Mouse (Mus musculus) cerebellum, adult 2 months (tissue): ENCODE data around the gene Zfp821. TPM values are rescaled to one million over a fixed set of nuclear protein-coding genes. Genes with fewer than 3 reads are reported as not detected.

ENCODE experiments used
- DNase-seq, 2 experiments: peaks; one replicate each; pipeline ENCODE4 v3.0.0; 2021
- H3K27ac ChIP-seq: fragments of 200-500 bp; 2 replicates; pipeline ENCODE4 v1.5.1; 2012; ENCODE audit warnings: low read length, control low read depth, inconsistent platforms; ENCODE audit not compliant: insufficient read depth
- H3K27me3 ChIP-seq: fragments of 200-500 bp; 2 replicates; pipeline ENCODE4 v1.6.1; 2012; ENCODE audit warnings: inconsistent platforms, mild to moderate bottlenecking, low read length, moderate library complexity; ENCODE audit not compliant: control insufficient read depth, insufficient read depth
- H3K4me1 ChIP-seq: fragments of 200-500 bp; 2 replicates; pipeline ENCODE4 v1.6.1; 2011; ENCODE audit warnings: low read length; ENCODE audit not compliant: control insufficient read depth, insufficient read depth
- H3K4me3 ChIP-seq: fragments of 200-500 bp; replicated peaks from 2 replicates; pipeline ENCODE3; 2011; ENCODE audit warnings: mild to moderate bottlenecking, low read depth, low read length, control low read depth; ENCODE audit not compliant: insufficient read depth
- CTCF ChIP-seq: fragments of 200-500 bp; IDR thresholded peaks from 2 replicates; pipeline ENCODE4 v1.5.1; 2011; ENCODE audit warnings: low read depth, mild to moderate bottlenecking, control low read depth, low read length, moderate library complexity, borderline replicate concordance; ENCODE audit not compliant: insufficient read depth
- POLR2A ChIP-seq: fragments of 200-500 bp; IDR thresholded peaks from 2 replicates; pipeline ENCODE4 v1.6.1; 2011; ENCODE audit warnings: low read length, control low read depth, borderline replicate concordance; ENCODE audit not compliant: insufficient read depth
- WGBS: fragments of 180-500 bp; shearing (Covaris S2); methylation state at CpG from one replicate; pipeline ENCODE4 v1.1.7; 2018; 5-methylcytosine and 5-hydroxymethylcytosine counted together
- polyA plus RNA-seq: library from polyadenylated mRNA; depleted of rRNA; stranded (reverse); fragments of >200 nt; gene quantifications from 2 replicates; pipeline ENCODE4 v1.2.3, GENCODE M21; 2012

Zfp821 gene
- polyA plus RNA-seq, 1 experiment, result 32.0 TPM

- Histone ChIP-seq H3K27me3 (no peaks in the 10 kb centered on the region), H3K27ac (no peak overlapping the region), H3K4me1 (0 out of 2 replicates have a peak, but pooled peaks cover 3% of the 10 kb centered on the region), H3K4me3 (no peak overlapping the region)
- WGBS, result 81% methylated on average over 3 of the region's 3 CpGs
- DNase-seq, result no peak
- TF ChIP-seq CTCF, result no peak
- TF ChIP-seq POLR2A, result no peak
Observed at GRCm38 (mm10) chr8:109681535-109681934, 23.8 kb upstream of the Zfp821 start.

GRCm38 (mm10) chr8:109682120-109682519 lies 23.2 kb upstream of the Zfp821 start:
- no peaks in the 10 kb centered on the region for H3K27me3 ChIP-seq

GRCm38 (mm10) chr8:109687248-109687647 lies 18.1 kb upstream of the Zfp821 start:
- no peak for TF ChIP-seq CTCF
- no peak for TF ChIP-seq POLR2A
- no peaks in the 10 kb centered on the region for H3K27me3 ChIP-seq
- peaks cover 10% of the 10 kb centered on the region; the same call in 1 of the 2 replicates for H3K4me1 ChIP-seq
- no peak overlapping the region for H3K4me3 ChIP-seq
- DNase-seq, result no peak
- 72% methylated on average over 5 of the region's 5 CpGs for WGBS
- H3K27ac ChIP-seq, result no peak overlapping the region

More at GRCm38 (mm10) chr8:109682120-109682519, 23.2 kb upstream of the Zfp821 start:
- no peak overlapping the region for H3K4me3 ChIP-seq
- no peak for DNase-seq
- TF ChIP-seq POLR2A (no peak), CTCF (no peak)
- 92% methylated on average over 5 of the region's 5 CpGs for WGBS
- H3K4me1 ChIP-seq, result 0 out of 2 replicates have a peak, but pooled peaks cover 3% of the 10 kb centered on the region
- no peak overlapping the region for H3K27ac ChIP-seq

DNA sequence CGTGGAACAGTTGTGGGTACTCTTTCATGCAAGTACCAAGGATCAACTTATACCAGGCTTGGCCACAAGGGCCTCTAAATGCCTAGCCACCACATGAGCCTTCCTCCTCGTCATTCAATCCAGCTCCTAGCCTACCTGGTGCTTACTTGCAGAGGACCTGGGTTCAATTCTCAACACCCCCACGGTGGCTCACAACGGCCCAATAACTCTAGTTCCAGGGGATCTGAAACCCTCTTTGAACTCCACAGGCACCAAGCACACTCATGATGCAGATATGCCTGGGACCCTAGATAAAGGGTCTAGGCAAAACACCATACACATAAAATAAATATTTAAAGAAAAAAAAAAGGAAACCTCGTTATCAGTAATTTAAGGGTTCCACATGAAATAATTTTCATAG lies 13.6 kb upstream of the Zfp821 start:
- DNase-seq, result peak in 1 of 2 experiments; percentile 34
- Histone ChIP-seq H3K4me1 (peaks cover 6% of the 10 kb centered on the region; the same call in 1 of the 2 replicates), H3K27ac (no peak overlapping the region), H3K4me3 (peak overlapping the region; percentile 26), H3K27me3 (no peaks in the 10 kb centered on the region)
- TF ChIP-seq POLR2A (no peak), CTCF (peak; percentile 2; the same call in 1 of the 2 replicates)
- WGBS, result 31% methylated on average over 5 of the region's 5 CpGs

- H3K27ac ChIP-seq, result peak overlapping the region; percentile 72
- H3K27me3 ChIP-seq, result no peaks in the 10 kb centered on the region
- DNase-seq, result no peak
- TF ChIP-seq POLR2A (no peak), CTCF (no peak)
- under 1% methylated on average over 38 of the region's 38 CpGs for WGBS
- H3K4me3 ChIP-seq, result peak overlapping the region; percentile 96
- H3K4me1 ChIP-seq, result peaks cover 6% of the 10 kb centered on the region; the same call in 1 of the 2 replicates
Observed at GRCm38 (mm10) chr8:109692443-109693145, 12.8 kb upstream of the Zfp821 start.

DNA sequence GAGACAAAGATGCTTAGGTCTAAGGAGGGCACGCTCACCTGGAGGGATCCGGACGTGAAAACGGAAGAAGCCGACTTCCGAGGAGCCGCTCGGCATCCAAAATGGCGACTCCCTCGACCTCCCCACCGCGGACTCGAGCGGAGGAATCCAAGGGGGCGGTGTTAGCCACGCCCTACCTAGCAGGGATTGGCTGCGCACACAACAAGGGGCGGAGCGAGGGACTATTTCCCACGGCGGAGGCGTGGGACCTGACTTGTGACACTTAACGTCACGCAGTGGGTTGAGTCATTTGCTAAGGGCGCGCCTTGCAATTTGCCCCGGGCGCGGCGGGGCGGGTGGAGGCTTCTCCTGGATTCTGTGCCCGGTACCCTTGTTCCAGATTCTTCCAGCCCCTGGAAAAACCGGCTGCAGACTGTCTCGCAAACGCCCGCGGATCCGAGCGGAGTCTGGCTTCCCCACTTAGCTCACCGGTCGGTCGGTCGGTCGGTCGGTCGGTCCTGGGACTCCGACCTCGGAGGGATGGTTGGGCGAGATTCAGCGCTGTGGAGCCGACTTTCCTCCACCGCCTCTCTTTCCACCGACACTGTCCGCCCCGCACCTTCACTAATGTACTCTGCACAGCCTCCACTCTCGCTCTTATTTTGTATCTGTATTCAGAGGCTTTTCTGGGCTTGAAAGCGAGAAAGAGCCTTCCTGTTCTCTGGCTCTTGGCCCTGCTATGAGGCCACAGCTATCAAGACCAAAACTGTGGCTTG lies 12.0 kb upstream of the Zfp821 start, which contains the start of gene Ist1:
Gene Ist1 (minus strand): TSS at position 115 of the 755 bp plus-strand sequence.
- TF ChIP-seq CTCF (no peak), POLR2A (peak; percentile 91)
- Histone ChIP-seq H3K27ac (peak within 1 kb of the TSS; percentile 72), H3K27me3 (no peaks in the 10 kb centered on the region), H3K4me3 (peak within 1 kb of the TSS; percentile 96), H3K4me1 (peaks cover 6% of the 10 kb centered on the region; the same call in 1 of the 2 replicates)
- DNase-seq, result peak; percentile 98 to 99
- under 1% methylated on average over 57 of the region's 57 CpGs for WGBS

DNA sequence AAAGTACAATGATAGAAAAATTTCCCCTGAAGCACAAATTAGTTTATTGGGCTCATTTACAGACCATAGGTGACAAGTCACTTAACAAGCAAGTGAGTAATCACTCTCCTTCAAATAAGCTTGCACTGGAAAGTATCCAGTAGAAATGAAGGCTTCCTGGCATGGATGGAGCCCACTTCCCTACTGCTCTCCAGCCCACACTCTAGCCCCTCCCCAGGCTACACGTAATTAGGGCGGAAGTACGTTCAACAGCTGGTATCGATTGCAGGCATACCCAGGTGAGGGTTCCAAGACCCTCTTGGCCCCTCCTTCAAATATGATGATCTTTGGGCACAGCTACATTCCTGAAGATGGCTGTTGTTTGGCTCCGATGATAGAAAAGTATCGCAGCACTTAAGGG lies 11.2 kb upstream of the Zfp821 start:
- no peak for DNase-seq
- no peak overlapping the region for H3K4me3 ChIP-seq
- no peak overlapping the region for H3K27ac ChIP-seq
- TF ChIP-seq POLR2A (no peak), CTCF (no peak)
- H3K4me1 ChIP-seq, result peaks cover 6% of the 10 kb centered on the region; the same call in 1 of the 2 replicates
- H3K27me3 ChIP-seq, result no peaks in the 10 kb centered on the region
- 62% methylated on average over 6 of the region's 6 CpGs for WGBS
